Mouse (Mus musculus) bone marrow macrophage, adult 2 months (primary cell): Measurements from ENCODE around the gene Megf8.

ENCODE experiments used
- CTCF ChIP-seq: IDR thresholded peaks from 2 replicates; pipeline ENCODE4 v1.5.1; 2012; ENCODE audit warnings: low read depth, mild to moderate bottlenecking, low read length, moderate library complexity
- POLR2A ChIP-seq: IDR thresholded peaks from 2 replicates; pipeline ENCODE4 v1.6.1; 2012; ENCODE audit warnings: mild to moderate bottlenecking, low read depth, low read length, borderline replicate concordance

DNA sequence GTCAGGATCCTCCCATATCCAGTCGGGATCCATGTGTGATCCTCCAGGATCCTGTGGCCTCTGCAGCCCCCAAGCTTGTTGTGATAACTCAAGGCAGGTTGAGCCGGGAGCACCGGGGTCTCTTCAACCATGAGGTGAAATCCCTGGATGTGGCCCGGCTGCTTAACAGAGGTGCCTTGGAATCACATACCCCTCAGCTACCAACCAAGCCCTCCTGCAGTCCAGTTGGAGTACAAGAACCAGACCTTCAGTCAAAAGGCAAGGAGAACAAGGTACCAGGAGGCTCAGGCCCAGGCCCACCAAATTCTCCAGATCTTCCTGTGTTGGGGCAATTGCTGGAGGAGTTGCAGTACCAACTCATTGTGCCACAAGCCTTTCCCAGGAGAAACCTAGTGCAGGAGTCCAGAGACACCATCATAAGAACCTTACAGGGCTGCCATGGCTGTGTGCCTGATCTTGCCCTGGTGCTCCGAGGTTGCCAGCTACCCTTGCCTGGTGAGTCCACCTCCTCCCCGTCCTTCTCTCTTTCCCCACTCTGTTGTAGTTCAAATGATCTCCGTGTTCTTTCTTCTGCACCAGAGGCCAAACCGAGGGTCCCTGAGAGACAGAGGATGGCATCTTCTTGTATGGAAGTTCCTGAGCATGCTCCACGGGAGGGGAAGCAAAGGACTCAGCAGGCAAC is 13.8 kb upstream of the Megf8 start:
- no peak for TF ChIP-seq CTCF
- no peak for TF ChIP-seq POLR2A
